Mouse (Mus musculus) kidney, postnatal 0 days (tissue): Measurements from ENCODE around the gene Hadhb. TPM values are rescaled to one million over a fixed set of nuclear protein-coding genes. Genes with fewer than 3 reads are reported as not detected.

Source experiments
- ATAC-seq: fragments of 200-750 bp; cut with Nextera tagmentation; replicated peaks from 2 replicates; pipeline ENCODE4 v1.8.0; 2017; ENCODE audit warnings: low read depth, moderate number of reproducible peaks, moderate TSS enrichment, moderate library complexity; ENCODE audit not compliant: low FRiP score
- DNase-seq: peaks from one replicate; pipeline ENCODE4 v3.0.0-alpha.2; 2016; ENCODE audit warnings: low spot score
- H3K27ac ChIP-seq: fragments of 300-500 bp; sonication (generic); 2 replicates; pipeline ENCODE4 v1.5.1; 2014; ENCODE audit warnings: mild to moderate bottlenecking
- H3K27me3 ChIP-seq: fragments of 300-500 bp; sonication (generic); 2 replicates; pipeline ENCODE4 v1.6.1; 2014; ENCODE audit warnings: low read length, mixed read lengths; ENCODE audit not compliant: insufficient read depth
- H3K36me3 ChIP-seq: fragments of 300-500 bp; sonication (generic); 2 replicates; pipeline ENCODE4 v1.6.1; 2014; ENCODE audit warnings: low read length, mixed read lengths; ENCODE audit not compliant: insufficient read depth
- H3K4me1 ChIP-seq: fragments of 300-500 bp; sonication (generic); replicated peaks from 2 replicates; pipeline ENCODE4 v1.6.1; 2014; ENCODE audit warnings: antibody characterized with exemption, low read length, mixed read lengths; ENCODE audit not compliant: insufficient read depth
- H3K4me2 ChIP-seq: fragments of 300-500 bp; sonication (generic); 2 replicates; pipeline ENCODE4 v1.6.1; 2014; ENCODE audit warnings: mild to moderate bottlenecking, low read length, moderate library complexity, mixed read lengths
- H3K4me3 ChIP-seq: fragments of 300-500 bp; sonication (generic); replicated peaks from 2 replicates; pipeline ENCODE4 v1.5.1; 2014; ENCODE audit warnings: low read depth, low read length
- H3K9ac ChIP-seq: fragments of 300-500 bp; sonication (generic); 2 replicates; pipeline ENCODE4 v1.6.1; 2014; ENCODE audit warnings: low read depth, low read length
- H3K9me3 ChIP-seq: fragments of 300-500 bp; sonication (generic); replicated peaks from 2 replicates; pipeline ENCODE4 v1.6.1; 2016; ENCODE audit warnings: low read length, inconsistent platforms, mixed read lengths
- CTCF ChIP-seq: IDR thresholded peaks from 2 replicates; pipeline ENCODE4 v1.5.1; 2016; ENCODE audit warnings: antibody characterized with exemption, low read depth, mild to moderate bottlenecking, moderate library complexity
- WGBS: fragments of 180-500 bp; shearing (Covaris S2); extraction: QIAGEN DNeasy Blood & Tissue Kit; methylation state at CpG from one replicate; pipeline ENCODE4 v1.1.7; 2014; 5-methylcytosine and 5-hydroxymethylcytosine counted together
- polyA plus RNA-seq: library from polyadenylated mRNA; unstranded; fragments of >200 nt; fragmentation: Nextera tagmentation; extraction: Ambion mirVana; gene quantifications from 2 replicates; pipeline ENCODE4 v1.2.1, GENCODE M21; 2015

Hadhb gene
- polyA plus RNA-seq, 1 experiment from 2014 or later = 215 TPM

- no peak for ATAC-seq
- Histone ChIP-seq H3K4me1 (no peaks in the 10 kb centered on the region), H3K9me3 (no peaks in the 10 kb centered on the region), H3K27ac (no peak overlapping the region), H3K4me3 (no peak overlapping the region), H3K4me2 (no peak overlapping the region), H3K9ac (no peak overlapping the region), H3K27me3 (no peaks in the 10 kb centered on the region), H3K36me3 (peaks cover 13% of the 10 kb centered on the region)
- no peak for DNase-seq
- no peak for TF ChIP-seq CTCF
- 88% methylated on average over 5 of the region's 5 CpGs for WGBS
Measured at GRCm38 (mm10) chr5:30165234-30165946, 10.3 kb downstream of the Hadhb start.

- H3K36me3 ChIP-seq = peaks cover 28% of the 10 kb centered on the region
- no peak for TF ChIP-seq CTCF
- no peak overlapping the region for H3K27ac ChIP-seq
- DNase-seq (no peak), ATAC-seq (no peak)
- no peak overlapping the region for H3K4me2 ChIP-seq
- H3K4me3 ChIP-seq = no peak overlapping the region
- H3K9ac ChIP-seq = no peak overlapping the region
- no peaks in the 10 kb centered on the region for H3K4me1 ChIP-seq
- no peaks in the 10 kb centered on the region for H3K27me3 ChIP-seq
- WGBS = 89% methylated on average over 5 of the region's 5 CpGs
- no peaks in the 10 kb centered on the region for H3K9me3 ChIP-seq
Measured at GRCm38 (mm10) chr5:30170303-30170940, 15.4 kb downstream of the Hadhb start.

- no peak for ATAC-seq
- Histone ChIP-seq H3K27me3 (no peaks in the 10 kb centered on the region), H3K4me3 (no peak overlapping the region), H3K4me2 (no peak overlapping the region), H3K4me1 (no peaks in the 10 kb centered on the region), H3K36me3 (peaks cover 42% of the 10 kb centered on the region), H3K27ac (no peak overlapping the region), H3K9ac (no peak overlapping the region), H3K9me3 (no peaks in the 10 kb centered on the region)
- peak; percentile 21 for DNase-seq
- TF ChIP-seq CTCF = no peak
Measured at GRCm38 (mm10) chr5:30172115-30172514, 17.1 kb downstream of the Hadhb start.

- ATAC-seq = no peak
- WGBS = 50% methylated on average over 20 of the region's 20 CpGs
Measured at GRCm38 (mm10) chr5:30172931-30173692, 18.1 kb downstream of the Hadhb start.

GRCm38 (mm10) chr5:30175811-30176210 lies 20.8 kb downstream of the Hadhb start:
- H3K27ac ChIP-seq = no peak overlapping the region
- H3K4me2 ChIP-seq = no peak overlapping the region
- no peaks in the 10 kb centered on the region for H3K9me3 ChIP-seq
- 29% methylated on average over 4 of the region's 4 CpGs for WGBS
- DNase-seq (no peak), ATAC-seq (no peak)
- peaks cover 37% of the 10 kb centered on the region for H3K36me3 ChIP-seq
- H3K4me1 ChIP-seq = no peaks in the 10 kb centered on the region
- H3K9ac ChIP-seq = no peak overlapping the region
- H3K4me3 ChIP-seq = no peak overlapping the region
- H3K27me3 ChIP-seq = no peaks in the 10 kb centered on the region
- TF ChIP-seq CTCF = no peak

More at GRCm38 (mm10) chr5:30172931-30173692, 18.1 kb downstream of the Hadhb start:
- Histone ChIP-seq H3K9ac (no peak overlapping the region), H3K4me2 (no peak overlapping the region), H3K27ac (no peak overlapping the region), H3K4me1 (no peaks in the 10 kb centered on the region), H3K36me3 (peaks cover 46% of the 10 kb centered on the region), H3K27me3 (no peaks in the 10 kb centered on the region), H3K4me3 (no peak overlapping the region), H3K9me3 (no peaks in the 10 kb centered on the region)
- DNase-seq = no peak
- no peak for TF ChIP-seq CTCF

- no peak for TF ChIP-seq CTCF
- Histone ChIP-seq H3K4me2 (no peak overlapping the region), H3K4me1 (no peaks in the 10 kb centered on the region), H3K27ac (no peak overlapping the region), H3K9ac (no peak overlapping the region), H3K9me3 (no peaks in the 10 kb centered on the region), H3K36me3 (peaks cover 27% of the 10 kb centered on the region; the same call in 1 of the 2 replicates), H3K27me3 (no peaks in the 10 kb centered on the region), H3K4me3 (no peak overlapping the region)
- ATAC-seq (no peak), DNase-seq (no peak)
- WGBS = 90% methylated on average over 12 of the region's 12 CpGs
Measured at GRCm38 (mm10) chr5:30187687-30188485, 32.8 kb downstream of the Hadhb start.
